21 mouse cellular contexts compared by ENCODE assay signal in the genomic region with DNA sequence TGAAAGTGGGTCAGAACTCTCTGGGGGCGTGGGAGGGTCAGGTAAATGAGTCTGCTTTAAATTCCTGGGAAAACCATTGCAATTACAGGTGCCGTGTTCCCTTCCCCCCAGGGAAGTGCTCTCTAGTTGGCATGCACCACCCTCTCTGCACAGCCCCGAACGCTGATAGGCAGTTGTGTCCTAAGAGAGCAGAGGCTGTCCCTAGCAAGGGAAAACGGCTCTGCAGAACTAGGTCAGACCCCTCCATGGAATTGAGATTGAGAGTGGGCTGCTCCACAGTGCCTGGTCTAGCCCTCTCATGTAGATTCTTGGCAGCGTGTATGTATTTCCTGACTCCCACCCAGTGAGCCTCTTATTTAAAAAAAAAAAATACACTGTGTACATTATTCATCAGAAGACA. TPM values are rescaled to one million over a fixed set of nuclear protein-coding genes. Genes with fewer than 3 reads are reported as not detected.
"Had no signal": no experiment of that assay in that cellular context is flagged by ENCODE, and none has a peak within 500 bp of the region (broad histone marks: within the 10 kb centered on the region; RNA-seq: fewer than 3 reads in every experiment).

No protein-coding gene starts in this region.

- ATAC-seq: liver, embryonic 12.5 days had no signal

- H3K27me3 ChIP-seq: limb, embryonic 13.5 days; liver, embryonic 12.5 days; liver, embryonic 15.5 days; lung, embryonic 15.5 days; megakaryocyte, embryonic 14.5 days had no signal

- H3K27ac ChIP-seq: kidney, postnatal 0 days; layer of hippocampus, adult 2 months; limb, embryonic 10.5 days; limb, embryonic 13.5 days; liver, embryonic 12.5 days; liver, embryonic 15.5 days; lung, embryonic 15.5 days; midbrain, embryonic 10.5 days had no signal

- DNase-seq: kidney, adult 2 months; kidney, postnatal 25 days; layer of hippocampus, adult 9-11 months; liver; lung, adult 18-20 months; lung, postnatal 10 days; lung, postnatal 36 days; midbrain, embryonic 14.5 days; thymus, adult 18-20 months; thymus, postnatal 36 days had no signal

- H3K4me3 ChIP-seq: layer of hippocampus, adult 2 months; limb, embryonic 10.5 days; limb, embryonic 13.5 days; liver, embryonic 12.5 days; liver, embryonic 15.5 days; lung, embryonic 15.5 days; megakaryocyte, embryonic 14.5 days; midbrain, embryonic 10.5 days had no signal

- H3K9me3 ChIP-seq: limb, embryonic 10.5 days; limb, embryonic 13.5 days; liver, embryonic 12.5 days; liver, embryonic 15.5 days; lung, embryonic 15.5 days; megakaryocyte, embryonic 14.5 days; midbrain, embryonic 10.5 days had no signal

- H3K9ac ChIP-seq: limb, embryonic 13.5 days; liver, embryonic 12.5 days; liver, embryonic 15.5 days; lung, embryonic 15.5 days had no signal

- H3K4me1 ChIP-seq: limb, embryonic 10.5 days; limb, embryonic 13.5 days; liver, embryonic 12.5 days; liver, embryonic 15.5 days; lung, embryonic 15.5 days; megakaryocyte, embryonic 14.5 days; midbrain, embryonic 10.5 days had no signal

- H3K4me2 ChIP-seq: limb, embryonic 13.5 days; liver, embryonic 12.5 days; liver, embryonic 15.5 days; lung, embryonic 15.5 days had no signal

RNA-seq across cellular contexts. Expression of gene Cpne9, which starts 18.6 kb away (rescaled TPM):
- polyA plus RNA-seq: kidney, postnatal 0 days; large intestine, adult 2 months; liver, embryonic 15.5 days; lung, embryonic 15.5 days; small intestine, adult 2 months had no signal
